Mouse (Mus musculus) heart, embryonic 15.5 days (tissue): ENCODE measurements around the gene Gm49510. TPM values are rescaled to one million over a fixed set of nuclear protein-coding genes. Genes with fewer than 3 reads are reported as not detected.
A peak's percentile ranks its signal among the peaks of the same experiment; 100 is the strongest.

Experiments
- ATAC-seq: fragments of 200-750 bp; cut with Nextera tagmentation; replicated peaks from 2 replicates; pipeline ENCODE4 v1.8.0; 2017; ENCODE audit warnings: low read depth, moderate TSS enrichment; ENCODE audit not compliant: insufficient number of reproducible peaks, insufficient read depth, low FRiP score
- H3K27ac ChIP-seq: fragments of 300-500 bp; sonication (generic); 2 replicates; pipeline ENCODE4 v1.5.1; 2015; ENCODE audit warnings: mild to moderate bottlenecking, inconsistent platforms
- H3K27me3 ChIP-seq: fragments of 300-500 bp; sonication (generic); 2 replicates; pipeline ENCODE4 v1.6.1; 2015; ENCODE audit warnings: inconsistent platforms
- H3K36me3 ChIP-seq: fragments of 300-500 bp; sonication (generic); 2 replicates; pipeline ENCODE4 v1.6.1; 2015; ENCODE audit warnings: mild to moderate bottlenecking, inconsistent platforms
- H3K4me1 ChIP-seq: fragments of 300-500 bp; sonication (generic); replicated peaks from 2 replicates; pipeline ENCODE4 v1.6.1; 2015; ENCODE audit warnings: inconsistent platforms
- H3K4me2 ChIP-seq: fragments of 300-500 bp; sonication (generic); 2 replicates; pipeline ENCODE4 v1.6.1; 2015; ENCODE audit warnings: inconsistent platforms, mild to moderate bottlenecking, moderate library complexity
- H3K4me3 ChIP-seq: fragments of 300-500 bp; sonication (generic); 2 replicates; pipeline ENCODE4 v1.5.1; 2015; ENCODE audit warnings: mild to moderate bottlenecking, inconsistent platforms
- H3K9ac ChIP-seq: fragments of 300-500 bp; sonication (generic); 2 replicates; pipeline ENCODE4 v1.6.1; 2015; ENCODE audit warnings: mild to moderate bottlenecking, inconsistent platforms
- H3K9me3 ChIP-seq: fragments of 300-500 bp; sonication (generic); replicated peaks from 2 replicates; pipeline ENCODE4 v1.6.1; 2016; ENCODE audit warnings: inconsistent platforms
- WGBS: fragments of 180-500 bp; shearing (Covaris S2); methylation state at CpG from one replicate; pipeline ENCODE4 v1.1.7; 2015; ENCODE audit warnings: mixed read lengths; 5-methylcytosine and 5-hydroxymethylcytosine counted together
- microRNA-seq: library from miRNA; unstranded; fragments of <30 nt; microRNA quantifications from one replicate; pipeline ENCODE4, GENCODE M21; 2016
- polyA plus RNA-seq: library from polyadenylated mRNA; unstranded; fragments of >200 nt; fragmentation: Nextera tagmentation; extraction: Ambion mirVana; gene quantifications from 2 replicates; pipeline ENCODE4 v1.2.1, GENCODE M21; 2015

Gm49510 gene
- polyA plus RNA-seq, 1 experiment from 2014 or later: not detected

DNA sequence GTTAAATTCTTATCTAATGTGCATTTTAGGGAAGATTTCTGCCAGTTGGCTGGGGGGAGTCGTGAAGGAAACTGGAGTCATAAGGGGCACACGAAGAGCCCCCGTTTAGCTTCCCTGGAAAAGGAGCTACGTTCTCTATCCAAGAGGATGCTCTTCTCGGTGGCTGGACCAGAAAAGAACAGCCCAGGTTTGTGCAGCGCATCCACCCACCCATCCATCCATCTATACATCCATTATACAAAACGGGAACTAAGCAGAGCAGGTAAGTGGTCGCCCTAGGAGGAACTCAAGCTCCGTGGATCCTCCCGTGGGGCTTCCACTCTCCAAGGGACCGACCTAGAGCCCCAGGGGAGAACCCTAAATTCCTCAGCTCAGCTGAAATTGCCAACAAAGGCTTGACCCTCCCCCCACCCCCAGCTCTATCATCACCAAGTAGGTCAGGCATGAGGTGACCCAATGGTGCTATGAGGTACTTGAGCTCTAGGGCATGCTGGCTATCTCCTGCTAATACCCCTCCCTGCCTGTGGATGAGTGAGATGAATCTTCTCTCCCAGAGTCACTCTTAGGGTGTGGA, 48.8 kb downstream of the Gm49510 start:
- H3K4me1 ChIP-seq: peaks cover 13% of the 10 kb centered on the region
- peak overlapping the region; percentile 47 for H3K4me3 ChIP-seq
- peak overlapping the region; percentile 53 for H3K9ac ChIP-seq
- H3K27me3 ChIP-seq: peaks cover 23% of the 10 kb centered on the region
- H3K4me2 ChIP-seq: peak overlapping the region; percentile 72
- H3K9me3 ChIP-seq: no peaks in the 10 kb centered on the region
- no peaks in the 10 kb centered on the region for H3K36me3 ChIP-seq
- no peak overlapping the region for H3K27ac ChIP-seq
- WGBS: 6% methylated on average over 11 of the region's 11 CpGs
- ATAC-seq: no peak

DNA sequence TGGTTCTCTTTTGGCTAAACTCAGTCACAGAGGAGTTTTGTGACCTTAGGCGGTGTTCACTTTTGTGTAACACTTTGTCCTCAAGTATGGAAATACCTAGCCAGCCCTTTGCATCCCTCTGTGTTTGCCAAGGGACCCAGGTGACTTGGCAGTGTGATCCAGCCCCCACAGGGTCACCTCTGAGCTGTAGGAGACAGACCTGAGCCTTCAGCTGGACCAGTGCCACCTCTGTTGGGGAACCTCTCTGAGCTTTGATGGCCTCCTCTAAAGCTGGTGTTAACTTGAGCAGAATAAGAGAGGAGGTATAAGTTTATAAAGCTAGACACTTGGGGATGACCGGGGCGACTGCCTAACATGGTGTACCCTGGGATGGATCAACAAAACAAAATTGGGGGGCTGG, 49.4 kb downstream of the Gm49510 start:
- no peak for ATAC-seq
- H3K9me3 ChIP-seq: no peaks in the 10 kb centered on the region
- no peaks in the 10 kb centered on the region for H3K36me3 ChIP-seq
- H3K4me3 ChIP-seq: no peak overlapping the region
- H3K27me3 ChIP-seq: peaks cover 23% of the 10 kb centered on the region
- H3K4me2 ChIP-seq: no peak overlapping the region
- no peak overlapping the region for H3K9ac ChIP-seq
- H3K4me1 ChIP-seq: peaks cover 13% of the 10 kb centered on the region
- 99% methylated on average over 3 of the region's 3 CpGs for WGBS
- H3K27ac ChIP-seq: no peak overlapping the region

DNA sequence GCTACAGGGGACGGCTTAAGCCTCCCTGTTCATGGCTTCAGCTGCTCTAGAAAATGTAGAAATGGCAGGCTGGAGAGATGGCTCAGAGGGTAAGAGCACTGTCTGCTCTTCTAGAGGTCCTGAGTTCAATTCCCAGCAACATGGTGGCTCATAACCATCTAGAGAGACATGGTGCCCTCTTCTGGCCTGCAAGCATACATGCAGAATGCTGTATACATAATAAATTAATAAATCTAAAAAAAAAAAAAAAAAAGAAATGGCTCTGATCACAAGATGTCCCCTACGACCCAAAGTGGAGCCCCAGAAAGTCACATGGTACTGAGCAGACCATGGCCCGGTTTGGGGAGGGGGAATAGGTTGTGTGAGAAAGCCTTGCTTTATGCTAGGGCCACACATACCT, 56.2 kb downstream of the Gm49510 start:
- Histone ChIP-seq H3K4me1 (no peaks in the 10 kb centered on the region; the same call in 1 of the 2 replicates), H3K9ac (no peak overlapping the region), H3K27me3 (no peaks in the 10 kb centered on the region), H3K4me2 (no peak overlapping the region), H3K36me3 (no peaks in the 10 kb centered on the region), H3K9me3 (no peaks in the 10 kb centered on the region), H3K27ac (no peak overlapping the region), H3K4me3 (no peak overlapping the region)
- ATAC-seq: no peak
- 67% methylated on average over 3 of the region's 3 CpGs for WGBS

DNA sequence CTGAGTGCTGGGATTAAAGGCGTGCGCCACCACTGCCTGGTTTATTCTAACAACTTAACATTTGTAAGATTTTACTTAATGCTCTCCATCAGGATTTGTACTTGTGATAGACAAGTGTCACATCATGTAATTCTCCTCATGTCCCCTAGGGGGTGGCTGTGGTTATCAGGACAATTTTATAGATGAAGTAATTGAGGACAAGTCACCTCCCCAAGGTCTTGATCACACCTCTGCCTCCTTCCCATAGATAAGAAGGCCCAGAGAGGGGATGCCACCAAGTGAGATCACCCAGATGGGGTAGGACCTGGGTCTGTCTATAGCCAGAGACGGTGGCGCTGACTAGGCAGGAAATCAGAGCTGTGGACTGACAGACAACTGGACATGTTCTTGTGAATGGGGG, 56.9 kb downstream of the Gm49510 start:
- H3K4me2 ChIP-seq: no peak overlapping the region
- H3K36me3 ChIP-seq: no peaks in the 10 kb centered on the region
- no peak overlapping the region for H3K4me3 ChIP-seq
- H3K9me3 ChIP-seq: no peaks in the 10 kb centered on the region
- no peaks in the 10 kb centered on the region; the same call in 1 of the 2 replicates for H3K4me1 ChIP-seq
- H3K27ac ChIP-seq: no peak overlapping the region
- no peak overlapping the region for H3K9ac ChIP-seq
- no peaks in the 10 kb centered on the region for H3K27me3 ChIP-seq
- WGBS: 76% methylated on average over 4 of the region's 4 CpGs
- ATAC-seq: no peak

DNA sequence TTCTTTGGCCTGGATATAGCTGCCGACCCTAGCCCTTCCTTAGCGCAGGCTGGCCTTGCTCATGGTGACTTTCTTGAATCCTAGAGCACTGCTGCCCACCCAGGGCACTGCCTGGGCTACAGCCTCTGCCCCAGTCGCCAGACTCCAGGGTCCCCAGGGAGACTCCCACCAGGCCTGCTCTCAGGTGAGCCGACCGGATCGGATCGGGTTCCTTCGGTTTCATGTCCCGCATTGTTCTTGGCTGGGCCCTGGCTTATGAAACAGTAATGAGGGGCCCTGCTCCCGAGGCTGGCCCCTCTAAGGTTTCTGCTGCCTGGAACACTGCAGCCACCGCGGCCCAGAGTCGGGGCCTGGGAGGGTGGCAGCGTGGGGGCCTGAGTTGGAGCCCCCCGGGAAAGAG, 57.6 kb downstream of the Gm49510 start:
- Histone ChIP-seq H3K4me3 (no peak overlapping the region), H3K9me3 (no peaks in the 10 kb centered on the region), H3K36me3 (no peaks in the 10 kb centered on the region), H3K4me2 (no peak overlapping the region), H3K27ac (no peak overlapping the region), H3K27me3 (no peaks in the 10 kb centered on the region), H3K9ac (no peak overlapping the region), H3K4me1 (no peaks in the 10 kb centered on the region; the same call in 1 of the 2 replicates)
- 50% methylated on average over 15 of the region's 15 CpGs for WGBS
- no peak for ATAC-seq

DNA sequence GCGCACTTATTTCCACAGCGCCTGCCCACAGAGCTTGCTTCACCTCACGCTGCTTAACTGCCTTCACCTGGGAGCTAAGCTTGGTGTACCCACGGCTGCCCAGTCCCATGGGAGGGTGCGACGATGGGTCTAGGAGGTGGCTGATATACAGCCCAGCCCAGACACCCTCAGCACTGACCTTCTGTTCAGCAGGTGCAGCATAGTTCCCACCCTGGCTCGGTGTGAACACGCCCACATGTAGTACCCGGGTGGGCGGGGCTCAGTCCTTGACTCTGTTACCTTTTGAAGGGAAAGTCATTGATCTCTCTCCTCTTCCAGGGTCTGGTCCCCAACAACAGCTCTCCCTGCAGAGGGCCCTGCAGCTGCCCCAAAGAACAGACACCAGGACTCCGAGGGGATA, 60.1 kb downstream of the Gm49510 start:
- H3K27me3 ChIP-seq: no peaks in the 10 kb centered on the region
- no peak overlapping the region for H3K9ac ChIP-seq
- WGBS: 84% methylated on average over 11 of the region's 11 CpGs
- no peaks in the 10 kb centered on the region for H3K9me3 ChIP-seq
- no peak overlapping the region for H3K27ac ChIP-seq
- H3K36me3 ChIP-seq: no peaks in the 10 kb centered on the region
- no peak overlapping the region for H3K4me2 ChIP-seq
- H3K4me1 ChIP-seq: peaks cover 5% of the 10 kb centered on the region; the same call in 1 of the 2 replicates
- no peak overlapping the region for H3K4me3 ChIP-seq
- ATAC-seq: no peak

DNA sequence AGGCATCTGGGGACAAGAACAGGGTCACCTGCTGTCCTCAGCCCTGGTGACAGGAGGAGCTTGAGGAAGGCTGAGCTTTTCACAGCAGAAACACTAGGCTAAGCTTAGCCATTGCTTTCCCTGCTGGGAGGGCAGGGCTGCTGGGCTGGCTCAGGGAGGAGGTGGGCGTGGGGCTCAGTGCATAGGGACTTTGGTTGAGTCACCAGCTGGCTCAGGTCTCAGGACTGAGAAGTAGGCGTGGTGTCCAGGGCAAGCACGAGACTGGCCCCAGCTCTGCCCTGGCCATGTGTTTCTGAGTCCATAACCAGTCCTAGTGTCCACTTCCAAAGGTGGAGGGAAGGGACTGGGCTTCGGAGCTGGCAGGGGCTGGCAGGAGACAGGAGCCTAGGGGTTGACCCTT, 60.6 kb downstream of the Gm49510 start:
- Histone ChIP-seq H3K36me3 (no peaks in the 10 kb centered on the region), H3K27ac (no peak overlapping the region), H3K4me3 (no peak overlapping the region), H3K4me2 (no peak overlapping the region), H3K9ac (no peak overlapping the region), H3K4me1 (peaks cover 5% of the 10 kb centered on the region; the same call in 1 of the 2 replicates), H3K9me3 (no peaks in the 10 kb centered on the region), H3K27me3 (no peaks in the 10 kb centered on the region)
- ATAC-seq: no peak
- 60% methylated on average over 4 of the region's 4 CpGs for WGBS

DNA sequence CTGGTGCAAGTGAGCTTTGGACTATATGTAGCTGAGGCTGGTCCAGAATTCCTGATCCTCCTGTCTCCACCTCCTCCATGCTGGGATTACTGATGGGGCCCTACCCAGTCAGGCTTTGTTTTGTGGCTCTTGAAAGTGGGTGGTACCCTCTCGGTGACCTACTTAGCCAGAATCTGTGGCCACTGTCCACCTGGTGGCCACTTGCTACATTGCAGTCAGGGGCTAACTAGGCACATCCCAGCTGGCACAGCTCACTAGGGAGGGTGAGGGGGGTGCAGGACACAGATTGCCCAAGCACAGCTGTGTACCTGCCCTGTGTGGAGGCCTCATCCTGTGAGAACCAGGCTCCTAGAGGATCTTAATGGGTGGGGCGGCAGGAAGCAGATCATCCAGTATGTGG, 63.4 kb downstream of the Gm49510 start:
- Histone ChIP-seq H3K27me3 (no peaks in the 10 kb centered on the region), H3K4me1 (0 out of 2 replicates have a peak, but pooled peaks cover 5% of the 10 kb centered on the region), H3K4me2 (no peak overlapping the region), H3K9me3 (no peaks in the 10 kb centered on the region), H3K36me3 (no peaks in the 10 kb centered on the region), H3K9ac (no peak overlapping the region), H3K4me3 (no peak overlapping the region), H3K27ac (no peak overlapping the region)
- WGBS: 23% methylated on average over 2 of the region's 2 CpGs
- ATAC-seq: 0 out of 2 replicates have a peak, but pooled peaks have one; percentile 23

Small RNA genes within 50 kb of the gene (microRNA-seq; reads per million reads assigned to microRNA genes)
- 0.63 reads per million for gene Mir6955

Other genes starting within 250 kb of the Gm49510 start
- gene Elfn2, start 180.9 kb upstream of the Gm49510 start, polyA plus RNA-seq: 0.10 and 0.19 TPM in 2 replicates
- 13.6 and 21.0 TPM in 2 replicates for gene Mfng, start 126.2 kb upstream of the Gm49510 start, polyA plus RNA-seq
- 5.7 and 7.6 TPM in 2 replicates for gene Card10, start 96.6 kb upstream of the Gm49510 start, polyA plus RNA-seq
- 32.0 and 40.4 TPM in 2 replicates for gene Cdc42ep1, start 57.0 kb upstream of the Gm49510 start, polyA plus RNA-seq
- 0.43 and 0.45 TPM in 2 replicates for gene Lgals2, start 44.1 kb upstream of the Gm49510 start, polyA plus RNA-seq
- 39.7 and 48.4 TPM in 2 replicates for gene Gga1, start 22.5 kb upstream of the Gm49510 start, polyA plus RNA-seq
- gene Sh3bp1, start 101 bp downstream of the Gm49510 start, polyA plus RNA-seq: 15.1 and 24.5 TPM in 2 replicates
- 16.2 and 20.4 TPM in 2 replicates for gene Pdxp, start 14.3 kb downstream of the Gm49510 start, polyA plus RNA-seq
- gene Lgals1, start 27.1 kb downstream of the Gm49510 start, polyA plus RNA-seq: 806 and 862 TPM in 2 replicates
- gene Nol12, start 35.3 kb downstream of the Gm49510 start, polyA plus RNA-seq: 29.9 and 30.3 TPM in 2 replicates
- gene Triobp, start 48.1 kb downstream of the Gm49510 start, polyA plus RNA-seq: 36.8 and 54.5 TPM in 2 replicates
- gene H1f0, start 128.8 kb downstream of the Gm49510 start, polyA plus RNA-seq: 289 and 300 TPM in 2 replicates
- gene Galr3, start 142.2 kb downstream of the Gm49510 start, polyA plus RNA-seq: not detected in 2 replicates
- gene Ankrd54, start 163.2 kb downstream of the Gm49510 start, polyA plus RNA-seq: 20.4 and 31.6 TPM in 2 replicates
- 131 and 151 TPM in 2 replicates for gene Eif3l, start 175.5 kb downstream of the Gm49510 start, polyA plus RNA-seq
- 20.2 and 23.3 TPM in 2 replicates for gene Micall1, start 209.2 kb downstream of the Gm49510 start, polyA plus RNA-seq
- 207 and 240 TPM in 2 replicates for gene Polr2f, start 241.3 kb downstream of the Gm49510 start, polyA plus RNA-seq
- gene 1700088E04Rik, start 241.6 kb downstream of the Gm49510 start, polyA plus RNA-seq: 7.4 and 8.1 TPM in 2 replicates